Mouse (Mus musculus): ENCODE data around the gene Col15a1. TPM values are rescaled to one million over a fixed set of nuclear protein-coding genes. Genes with fewer than 3 reads are reported as not detected.

Gene Col15a1
- polyA plus RNA-seq, 1 experiment from 2014 or later: 0.14 TPM

DNA sequence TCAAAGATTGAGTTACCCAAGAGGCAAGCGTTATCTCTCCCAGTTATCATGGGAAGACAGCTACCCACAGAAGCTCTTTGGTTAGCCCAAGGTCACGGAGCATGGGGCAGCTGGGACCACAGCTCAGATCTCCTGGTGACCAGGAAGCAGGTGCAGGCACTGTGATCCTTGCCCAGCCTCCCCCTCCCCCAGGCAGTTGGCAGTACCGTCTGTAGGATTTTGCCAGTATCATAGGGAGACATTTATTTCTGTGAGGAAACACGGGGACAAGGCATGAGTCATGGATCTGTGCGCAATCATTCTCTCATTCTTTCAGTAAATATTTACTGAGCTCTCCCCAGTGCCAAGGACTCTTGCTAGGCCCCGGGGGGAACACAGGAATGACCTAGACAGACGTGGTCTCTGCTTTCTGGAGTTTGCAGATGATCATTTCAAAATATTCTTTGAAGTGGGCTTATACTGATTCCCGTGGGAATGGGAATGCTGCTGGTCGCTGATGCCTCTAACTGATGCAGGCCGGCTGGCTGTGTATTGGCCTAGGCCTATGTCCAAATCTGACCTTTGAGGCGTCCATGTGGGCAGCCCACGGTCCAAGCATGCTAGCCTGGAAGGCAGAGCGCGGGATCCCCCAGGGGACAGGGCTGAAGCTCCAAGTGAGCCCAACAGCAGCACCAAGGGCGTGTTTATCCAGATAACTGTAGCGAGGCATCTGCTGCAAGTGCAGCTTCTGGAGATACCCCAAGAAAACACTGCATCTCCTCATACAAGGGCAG, 86.0 kb downstream of the Col15a1 start:
- Histone ChIP-seq H3K4me3 (peak overlapping the region; percentile 28), H3K27ac (peak overlapping the region; percentile 91), H3K4me1 (peaks cover 48% of the 10 kb centered on the region), H3K9me3 (replicated peaks) (peaks cover 6% of the 10 kb centered on the region), H3K9ac (peak overlapping the region; percentile 44), H3K27me3 (replicated peaks) (no peaks in the 10 kb centered on the region), H3K36me3 (peaks cover 2% of the 10 kb centered on the region; the same call in 1 of the 2 replicates), H3K4me2 (peak overlapping the region; percentile 70)
- ATAC-seq: peak; percentile 91
- 24% methylated on average over 16 of the region's 16 CpGs for WGBS (ENCODE audit: insufficient replicate concordance)

DNA sequence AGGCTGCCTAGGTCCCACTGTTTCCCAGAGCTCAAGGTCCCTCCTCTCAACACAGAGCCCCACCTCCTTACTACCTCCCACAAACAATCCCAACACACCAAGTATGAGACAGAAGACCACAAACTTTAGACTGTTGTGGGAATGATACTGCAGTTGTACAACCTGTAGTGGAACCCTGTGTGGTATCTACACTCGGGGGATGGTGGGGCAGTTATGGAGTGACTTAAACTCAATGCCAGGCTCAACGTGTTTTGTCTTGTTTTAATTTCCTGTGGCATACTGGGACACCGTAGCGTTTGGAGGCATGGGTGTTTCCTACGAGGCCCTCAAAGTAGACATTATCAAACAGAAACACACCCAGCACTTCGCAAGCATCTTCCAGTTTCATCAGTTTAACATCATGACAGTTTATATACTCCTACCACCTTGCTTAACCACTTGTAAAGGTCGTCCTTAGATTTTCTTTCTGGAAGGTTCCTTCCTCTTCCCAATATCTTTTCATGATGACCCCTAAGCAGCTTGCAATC, 86.6 kb downstream of the Col15a1 start:
- peak overlapping the region; percentile 44; the same call in 1 of the 2 replicates for H3K9ac ChIP-seq
- peaks cover 10% of the 10 kb centered on the region for H3K9me3 ChIP-seq (replicated peaks)
- no peaks in the 10 kb centered on the region for H3K27me3 ChIP-seq (replicated peaks)
- ATAC-seq: peak; percentile 84
- H3K27ac ChIP-seq: peak overlapping the region; percentile 91
- 23% methylated on average over 7 of the region's 7 CpGs for WGBS (ENCODE audit: insufficient replicate concordance)
- peak overlapping the region; percentile 28 for H3K4me3 ChIP-seq
- peaks cover 2% of the 10 kb centered on the region; the same call in 1 of the 2 replicates for H3K36me3 ChIP-seq
- peak overlapping the region; percentile 70 for H3K4me2 ChIP-seq
- H3K4me1 ChIP-seq: peaks cover 48% of the 10 kb centered on the region

DNA sequence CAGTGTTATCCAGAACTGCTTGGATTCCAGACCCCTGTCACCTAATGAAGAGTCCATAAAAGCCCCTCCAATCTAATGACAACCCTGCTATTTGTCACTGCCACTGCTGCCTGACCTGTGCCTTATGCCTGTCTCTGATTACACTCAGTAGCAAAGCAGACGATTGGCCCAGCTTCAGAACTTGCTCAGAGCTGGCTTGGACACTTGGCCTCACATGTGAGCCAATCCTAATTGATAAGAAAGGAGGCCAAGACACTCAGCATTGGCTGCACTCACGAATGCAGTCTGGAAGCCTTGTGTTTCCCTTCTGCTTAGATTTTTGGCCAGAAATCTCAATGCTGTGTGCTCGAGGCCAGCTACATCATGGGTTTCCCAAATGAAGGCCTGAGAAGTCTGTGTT, 87.6 kb downstream of the Col15a1 start:
- ATAC-seq: peak; percentile 53
- H3K4me1 ChIP-seq: peaks cover 43% of the 10 kb centered on the region
- H3K27ac ChIP-seq: peak overlapping the region; percentile 91

DNA sequence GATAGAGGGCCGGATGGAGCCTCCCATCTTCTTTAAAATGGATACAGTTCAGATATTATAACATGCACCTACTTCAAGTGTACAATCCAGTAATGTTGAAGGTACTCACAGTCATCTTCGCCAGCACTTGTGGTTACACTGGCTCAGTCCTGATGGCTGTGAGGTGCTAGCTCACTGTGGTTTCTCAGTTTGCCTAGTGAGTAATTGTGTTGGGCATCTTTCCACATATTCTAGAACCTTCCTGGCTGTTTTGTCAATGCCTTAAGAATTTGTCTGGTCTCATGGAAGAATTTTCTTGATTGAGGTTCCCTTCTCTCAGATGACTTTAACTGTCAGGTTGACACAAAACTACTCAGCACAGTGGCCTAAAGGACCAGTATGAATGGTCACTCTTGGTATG, 92.7 kb downstream of the Col15a1 start:
- Histone ChIP-seq H3K9ac (no peak overlapping the region), H3K27ac (no peak overlapping the region), H3K9me3 (replicated peaks) (peaks cover 10% of the 10 kb centered on the region), H3K4me3 (no peak overlapping the region), H3K27me3 (replicated peaks) (no peaks in the 10 kb centered on the region), H3K36me3 (peaks cover 2% of the 10 kb centered on the region; the same call in 1 of the 2 replicates), H3K4me1 (peaks cover 28% of the 10 kb centered on the region), H3K4me2 (no peak overlapping the region)
- 68% methylated on average over 2 of the region's 2 CpGs for WGBS (ENCODE audit: insufficient replicate concordance)
- no peak for ATAC-seq

More for the DNA sequence above, 87.6 kb downstream of the Col15a1 start:
- peaks cover 2% of the 10 kb centered on the region; the same call in 1 of the 2 replicates for H3K36me3 ChIP-seq
- H3K4me3 ChIP-seq: no peak overlapping the region
- H3K9ac ChIP-seq: 0 out of 2 replicates have a peak overlapping the region, but pooled peaks have one; percentile 23
- whole genome bisulfite sequencing (ENCODE audit: insufficient replicate concordance): 32% methylated on average over 3 of the region's 3 CpGs
- H3K4me2 ChIP-seq: peak overlapping the region; percentile 70
- H3K9me3 ChIP-seq (replicated peaks): peaks cover 10% of the 10 kb centered on the region
- no peaks in the 10 kb centered on the region for H3K27me3 ChIP-seq (replicated peaks)

DNA sequence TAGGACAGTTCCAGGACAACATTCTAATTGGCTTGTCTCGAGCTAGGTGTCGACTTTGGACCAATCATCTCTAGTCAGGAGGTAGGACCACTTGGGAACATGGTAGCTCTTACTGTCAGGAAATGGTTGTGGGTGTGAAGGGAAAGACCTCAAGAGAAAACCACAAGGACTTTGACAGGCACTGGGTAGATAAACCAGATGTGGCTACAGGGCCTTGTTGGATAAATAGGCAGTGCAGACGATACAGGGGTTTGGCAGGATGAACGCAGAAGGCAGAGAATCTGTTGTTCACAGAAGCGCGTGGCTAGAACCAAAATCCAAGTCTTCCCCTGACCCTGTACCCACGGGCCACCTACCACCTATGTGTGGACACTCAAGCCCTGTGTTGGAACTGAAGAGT, 94.6 kb downstream of the Col15a1 start:
- ATAC-seq: 0 out of 2 replicates have a peak, but pooled peaks have one; percentile 18
- H3K27ac ChIP-seq: no peak overlapping the region

DNA sequence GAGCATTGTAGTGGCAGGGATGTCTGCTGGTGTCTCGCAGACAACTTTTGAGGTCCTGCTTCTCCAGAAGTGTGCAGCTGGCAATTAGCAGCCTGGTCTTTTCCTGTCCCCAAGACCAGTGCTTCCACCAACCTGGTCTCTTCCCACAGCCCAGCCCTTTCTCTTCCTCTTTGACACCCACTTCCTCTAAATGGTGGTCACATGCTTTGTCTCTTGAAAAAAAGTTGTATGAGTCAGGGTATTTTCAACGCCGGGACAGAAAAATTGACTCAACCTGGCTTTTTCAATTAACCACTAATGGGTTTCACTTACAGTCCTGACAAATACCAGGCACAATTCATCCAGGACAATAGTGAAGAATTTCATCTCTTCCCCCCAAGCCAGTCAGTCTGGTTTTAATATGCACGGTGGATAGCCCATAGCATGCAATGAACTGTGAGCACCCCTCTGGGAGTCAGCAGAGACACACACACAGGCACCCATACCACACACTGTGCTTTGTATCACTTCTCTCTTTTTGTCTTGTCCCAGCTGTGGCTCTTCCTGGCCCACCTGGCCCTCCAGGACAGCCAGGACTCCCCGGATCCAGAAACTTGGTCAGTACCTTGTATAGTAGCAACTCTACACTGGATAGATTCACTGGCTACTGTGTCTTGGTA, 95.5 kb downstream of the Col15a1 start:
- Histone ChIP-seq H3K9me3 (replicated peaks) (peaks cover 9% of the 10 kb centered on the region), H3K4me3 (no peak overlapping the region), H3K27me3 (replicated peaks) (no peaks in the 10 kb centered on the region), H3K4me2 (no peak overlapping the region), H3K4me1 (peaks cover 21% of the 10 kb centered on the region), H3K9ac (no peak overlapping the region), H3K27ac (no peak overlapping the region), H3K36me3 (peaks cover 2% of the 10 kb centered on the region; the same call in 1 of the 2 replicates)
- peak; percentile 30; the same call in 1 of the 2 replicates for ATAC-seq
- WGBS (ENCODE audit: insufficient replicate concordance): 29% methylated on average over 5 of the region's 5 CpGs

More for the DNA sequence above, 94.6 kb downstream of the Col15a1 start:
- Histone ChIP-seq H3K36me3 (peaks cover 2% of the 10 kb centered on the region; the same call in 1 of the 2 replicates), H3K27me3 (replicated peaks) (no peaks in the 10 kb centered on the region), H3K9me3 (replicated peaks) (peaks cover 10% of the 10 kb centered on the region), H3K4me3 (no peak overlapping the region), H3K9ac (no peak overlapping the region), H3K4me1 (peaks cover 21% of the 10 kb centered on the region), H3K4me2 (no peak overlapping the region)
- 24% methylated on average over 7 of the region's 7 CpGs for WGBS (ENCODE audit: insufficient replicate concordance)

DNA sequence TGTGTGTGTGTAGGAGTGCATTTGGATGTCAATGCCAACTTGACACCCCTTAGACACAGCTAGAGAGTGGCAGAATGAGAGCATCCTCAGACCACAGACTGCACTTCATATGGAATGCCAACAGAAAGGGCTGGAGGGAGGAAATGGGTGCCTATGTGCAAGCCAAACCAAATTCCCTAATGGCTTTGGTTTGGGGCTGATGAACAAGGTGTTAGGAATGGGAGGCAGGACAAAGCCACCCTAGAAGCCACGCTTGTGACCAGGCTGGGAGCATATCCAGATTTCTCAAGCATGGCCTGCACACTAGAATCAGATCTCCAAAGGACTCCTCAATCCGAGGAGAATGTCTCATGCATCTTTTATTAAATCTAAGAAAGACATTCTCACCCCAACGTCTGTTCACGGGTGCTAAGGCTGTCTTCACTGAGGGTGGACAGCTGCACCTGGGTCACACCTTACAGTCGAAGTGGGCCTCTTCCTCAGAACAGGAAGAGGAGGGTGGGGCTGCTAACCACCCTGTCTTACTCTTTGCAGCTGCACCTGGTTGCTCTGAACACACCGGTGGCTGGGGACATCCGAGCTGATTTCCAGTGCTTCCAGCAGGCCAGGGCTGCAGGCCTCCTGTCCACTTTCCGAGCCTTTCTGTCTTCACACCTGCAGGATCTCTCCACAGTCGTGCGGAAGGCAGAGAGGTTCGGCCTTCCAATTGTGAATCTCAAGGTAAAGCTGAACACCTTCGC, 102.1 kb downstream of the Col15a1 start:
- Histone ChIP-seq H3K27ac (no peak overlapping the region), H3K4me1 (peaks cover 12% of the 10 kb centered on the region), H3K36me3 (no peaks in the 10 kb centered on the region), H3K4me3 (no peak overlapping the region), H3K27me3 (replicated peaks) (no peaks in the 10 kb centered on the region), H3K9me3 (replicated peaks) (no peaks in the 10 kb centered on the region), H3K9ac (no peak overlapping the region), H3K4me2 (no peak overlapping the region)
- ATAC-seq: no peak
- WGBS (ENCODE audit: insufficient replicate concordance): 66% methylated on average over 12 of the region's 12 CpGs

DNA sequence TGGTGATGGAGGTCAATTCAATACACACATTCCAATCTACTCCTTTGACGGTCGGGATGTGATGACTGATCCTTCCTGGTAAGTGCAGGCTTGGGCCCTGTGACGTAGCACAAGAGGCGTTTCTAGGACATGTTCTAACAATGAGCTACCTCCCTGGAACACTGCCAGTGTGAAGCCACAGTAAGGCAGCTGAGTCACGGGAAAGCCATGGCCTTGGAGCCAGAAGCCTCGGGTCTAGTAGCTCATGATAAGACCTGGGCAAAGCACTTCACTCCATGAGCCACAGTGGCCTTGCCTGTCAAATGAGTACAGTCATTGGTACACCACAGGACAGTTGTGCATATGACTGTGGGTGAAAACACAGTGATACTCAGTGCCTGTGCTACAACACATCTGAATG, 102.9 kb downstream of the Col15a1 start:
- 53% methylated on average over 6 of the region's 6 CpGs for WGBS (ENCODE audit: insufficient replicate concordance)
- H3K36me3 ChIP-seq: no peaks in the 10 kb centered on the region
- H3K27me3 ChIP-seq (replicated peaks): no peaks in the 10 kb centered on the region
- H3K9me3 ChIP-seq (replicated peaks): no peaks in the 10 kb centered on the region
- peaks cover 12% of the 10 kb centered on the region for H3K4me1 ChIP-seq
- no peak overlapping the region for H3K9ac ChIP-seq
- H3K4me3 ChIP-seq: no peak overlapping the region
- H3K27ac ChIP-seq: no peak overlapping the region
- ATAC-seq: peak; percentile 30; the same call in 1 of the 2 replicates
- H3K4me2 ChIP-seq: no peak overlapping the region

DNA sequence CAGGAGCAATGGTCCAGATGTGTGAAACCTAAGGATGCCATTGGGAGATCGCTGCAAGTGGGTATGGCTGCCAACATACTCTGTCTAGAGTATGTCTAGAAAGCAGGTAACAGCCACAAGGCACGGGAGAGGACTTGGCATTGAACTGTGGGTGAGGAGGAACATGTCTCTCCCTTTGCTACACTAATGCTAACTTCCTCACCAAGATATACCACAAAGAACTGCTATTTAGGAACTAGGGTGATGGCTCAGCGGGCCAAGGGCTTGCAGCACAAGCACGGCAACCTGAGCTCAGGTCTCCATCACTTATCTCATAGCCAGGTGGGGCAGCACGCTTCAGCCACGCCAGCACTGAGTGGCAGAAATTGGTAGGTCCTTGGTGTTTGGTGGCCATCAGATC, 103.5 kb downstream of the Col15a1 start:
- Histone ChIP-seq H3K4me2 (no peak overlapping the region), H3K27ac (no peak overlapping the region), H3K36me3 (no peaks in the 10 kb centered on the region), H3K4me1 (peaks cover 12% of the 10 kb centered on the region), H3K9me3 (replicated peaks) (no peaks in the 10 kb centered on the region), H3K4me3 (no peak overlapping the region), H3K27me3 (replicated peaks) (no peaks in the 10 kb centered on the region; the same call in 1 of the 2 replicates), H3K9ac (no peak overlapping the region)
- ATAC-seq: no peak
- WGBS (ENCODE audit: insufficient replicate concordance): 65% methylated on average over 6 of the region's 6 CpGs

DNA sequence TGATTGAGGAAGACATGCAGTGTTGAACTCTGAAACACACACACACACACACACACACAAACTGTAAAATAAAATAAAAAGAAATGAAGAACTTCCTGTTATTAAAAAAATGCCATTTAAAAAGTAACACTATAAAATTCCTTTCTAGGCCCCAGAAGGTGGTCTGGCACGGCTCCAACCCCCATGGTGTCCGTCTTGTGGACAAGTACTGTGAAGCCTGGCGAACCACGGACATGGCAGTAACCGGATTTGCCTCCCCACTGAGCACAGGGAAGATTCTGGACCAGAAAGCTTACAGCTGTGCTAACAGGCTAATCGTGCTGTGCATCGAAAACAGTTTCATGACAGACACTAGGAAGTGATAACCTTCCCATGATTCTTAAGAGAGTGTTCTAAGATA, 104.0 kb downstream of the Col15a1 start:
- H3K9me3 ChIP-seq (replicated peaks): no peaks in the 10 kb centered on the region
- H3K36me3 ChIP-seq: no peaks in the 10 kb centered on the region
- no peak overlapping the region for H3K27ac ChIP-seq
- no peak for ATAC-seq
- H3K4me2 ChIP-seq: no peak overlapping the region
- no peak overlapping the region for H3K4me3 ChIP-seq
- no peak overlapping the region for H3K9ac ChIP-seq
- 75% methylated on average over 7 of the region's 7 CpGs for whole genome bisulfite sequencing (ENCODE audit: insufficient replicate concordance)
- no peaks in the 10 kb centered on the region; the same call in 1 of the 2 replicates for H3K27me3 ChIP-seq (replicated peaks)
- peaks cover 12% of the 10 kb centered on the region for H3K4me1 ChIP-seq

DNA sequence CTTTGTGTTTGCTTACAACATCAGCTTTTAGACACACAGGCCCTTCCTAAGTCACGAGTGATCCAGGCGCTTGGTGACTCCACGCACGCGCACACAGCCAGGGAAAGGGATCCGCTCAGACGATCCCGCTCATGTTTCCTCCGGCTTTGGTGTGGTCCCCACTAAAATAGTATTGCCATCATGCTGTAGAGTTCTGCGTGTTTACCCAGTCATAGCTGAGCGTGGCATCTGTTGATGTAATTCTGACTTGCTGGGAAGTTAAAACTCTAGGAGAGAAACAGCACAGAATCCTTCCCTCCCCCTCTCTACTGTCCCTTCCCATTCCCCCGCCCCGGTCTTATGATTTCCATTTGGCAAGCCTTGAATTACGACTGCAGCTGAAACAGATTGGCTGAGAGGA, 104.7 kb downstream of the Col15a1 start:
- no peak for ATAC-seq
- peaks cover 14% of the 10 kb centered on the region for H3K4me1 ChIP-seq
- 83% methylated on average over 14 of the region's 14 CpGs for WGBS (ENCODE audit: insufficient replicate concordance)

More for the DNA sequence above, 104.7 kb downstream of the Col15a1 start:
- Histone ChIP-seq H3K9ac (no peak overlapping the region), H3K27me3 (replicated peaks) (no peaks in the 10 kb centered on the region; the same call in 1 of the 2 replicates), H3K36me3 (no peaks in the 10 kb centered on the region), H3K4me3 (no peak overlapping the region), H3K27ac (no peak overlapping the region), H3K9me3 (replicated peaks) (no peaks in the 10 kb centered on the region), H3K4me2 (no peak overlapping the region)
